Mouse (Mus musculus): ENCODE results near the gene Gpr19.

DNA sequence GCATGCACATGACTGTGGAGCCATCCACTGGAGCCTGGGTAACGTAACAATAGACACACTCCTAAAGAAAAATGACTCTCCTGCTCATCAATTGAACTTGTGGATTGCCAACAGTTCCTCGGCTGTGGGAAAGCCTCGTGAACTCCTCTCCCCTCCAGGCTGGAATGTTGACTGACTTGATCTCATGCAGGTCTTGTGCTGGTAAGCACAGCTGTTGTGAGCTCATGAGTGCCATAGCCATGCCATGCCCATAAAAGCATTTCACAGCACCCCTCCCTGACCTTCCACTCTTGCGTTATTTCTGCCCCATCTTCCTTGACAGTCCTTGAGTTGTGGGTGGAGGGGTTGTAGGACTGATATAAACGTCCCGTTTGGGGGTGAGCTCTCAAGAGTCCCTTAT lies 78.0 kb downstream of the Gpr19 start:
- TF ChIP-seq HCFC1 (IDR thresholded peaks at IDR 0.05; ENCODE audit: borderline replicate concordance, insufficient read depth, low read length): no peak
- no peak for TF ChIP-seq ZNF384 (IDR thresholded peaks at IDR 0.05; ENCODE audit: low read depth, low read length)
